Mouse (Mus musculus): ENCODE measurements around the gene Ivl. TPM values are rescaled to one million over a fixed set of nuclear protein-coding genes. Genes with fewer than 3 reads are reported as not detected.

The Ivl gene
- not detected for total RNA-seq (2021)
- long read RNA-seq, experiment 1: 0 reads
- long read RNA-seq, experiment 2: 0 reads

GRCm38 (mm10) chr3:92573449-92574041 lies at the start of gene Ivl:
TSS of gene Ivl (minus strand) at chr3:92573735.
- DNase-seq (ENCODE audit: low spot score in 2 of 2): no peak

GRCm38 (mm10) chr3:92621560-92621959 lies 48.0 kb upstream of the Ivl start, which contains the start of gene Lce6a:
TSS of gene Lce6a (minus strand) at chr3:92621660.
- DNase-seq (ENCODE audit: low spot score in 2 of 2): no peak

- DNase-seq (ENCODE audit: low spot score in 2 of 2): no peak
These were observed 36.3 kb upstream of the Ivl start for GRCm38 (mm10) chr3:92609804-92610203.

DNA sequence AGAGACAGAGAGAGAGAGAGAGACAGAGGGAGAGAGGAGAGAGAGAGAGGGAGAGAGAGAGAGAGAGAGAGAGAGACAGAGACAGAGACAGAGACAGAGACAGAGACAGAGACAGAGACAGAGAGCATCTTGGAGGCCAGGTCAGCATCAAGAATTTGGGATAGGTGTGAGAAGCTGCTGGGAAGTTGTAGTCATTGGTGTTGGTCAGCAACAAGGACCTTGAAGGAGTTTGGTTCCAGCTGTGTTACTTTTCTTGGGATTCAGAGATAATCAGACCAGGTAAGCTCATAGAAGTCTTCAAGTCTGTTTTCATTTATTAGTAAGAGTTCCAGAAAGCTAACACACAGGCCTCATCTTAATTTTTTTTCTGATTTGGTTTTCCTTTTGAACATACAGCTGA lies 33.9 kb upstream of the Ivl start, which contains the start of gene 2210017I01Rik:
2210017I01Rik (minus strand) TSS at position 101 of the 400 bp plus-strand sequence.
- DNase-seq (ENCODE audit: low spot score in 2 of 2): no peak

GRCm38 (mm10) chr3:92602169-92602568 lies 28.6 kb upstream of the Ivl start:
- DNase-seq (ENCODE audit: low spot score in 2 of 2): no peak

- no peak for DNase-seq (ENCODE audit: low spot score in 2 of 2)
These were observed 26.9 kb upstream of the Ivl start for GRCm38 (mm10) chr3:92600456-92600855.

DNA sequence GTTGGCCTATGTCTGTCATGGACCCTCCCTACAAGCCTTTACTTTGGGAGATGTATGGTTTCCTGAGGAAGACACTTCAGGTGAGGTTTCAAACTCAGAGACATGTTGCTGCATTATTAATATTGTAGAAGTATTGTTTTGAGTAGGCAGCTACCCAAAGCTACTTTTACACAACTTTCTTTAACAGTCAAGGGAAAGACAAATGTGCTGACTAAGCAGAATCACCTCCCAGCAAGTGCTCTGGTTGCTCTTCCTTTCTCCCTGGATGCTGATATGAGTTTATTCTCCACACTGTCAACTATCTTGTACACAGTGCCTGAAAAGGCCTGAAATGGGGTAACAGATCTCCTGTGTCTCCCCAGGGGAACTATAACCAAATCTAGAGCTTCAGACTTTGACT lies 26.4 kb upstream of the Ivl start:
- DNase-seq (ENCODE audit: low spot score in 2 of 2): no peak

- no peak for DNase-seq (ENCODE audit: low spot score in 2 of 2)
These were observed 24.9 kb upstream of the Ivl start for GRCm38 (mm10) chr3:92598429-92598828.

DNA sequence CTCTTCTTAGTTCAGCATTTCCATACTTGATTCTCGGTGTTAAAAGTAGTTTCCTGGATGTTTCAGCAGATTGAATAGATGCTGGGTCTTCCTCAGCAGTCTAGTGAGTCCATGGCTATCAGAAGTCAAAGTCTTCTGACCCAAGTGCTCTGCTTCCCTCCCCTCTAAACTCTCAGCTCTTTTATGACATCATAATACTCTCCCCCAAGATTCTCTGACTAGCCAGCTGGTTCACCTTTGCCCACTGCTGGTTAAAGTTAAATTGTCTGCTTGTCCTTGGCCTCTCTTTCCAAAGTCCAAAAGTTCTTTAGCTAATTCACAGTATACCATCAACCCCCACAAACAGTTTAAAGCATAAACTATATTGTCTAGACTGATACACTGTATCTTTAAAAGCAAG lies 15.3 kb upstream of the Ivl start, which contains the start of gene Smcp:
Smcp (minus strand) TSS at position 140 of the 400 bp plus-strand sequence.
- no peak for DNase-seq (ENCODE audit: low spot score in 2 of 2)

DNA sequence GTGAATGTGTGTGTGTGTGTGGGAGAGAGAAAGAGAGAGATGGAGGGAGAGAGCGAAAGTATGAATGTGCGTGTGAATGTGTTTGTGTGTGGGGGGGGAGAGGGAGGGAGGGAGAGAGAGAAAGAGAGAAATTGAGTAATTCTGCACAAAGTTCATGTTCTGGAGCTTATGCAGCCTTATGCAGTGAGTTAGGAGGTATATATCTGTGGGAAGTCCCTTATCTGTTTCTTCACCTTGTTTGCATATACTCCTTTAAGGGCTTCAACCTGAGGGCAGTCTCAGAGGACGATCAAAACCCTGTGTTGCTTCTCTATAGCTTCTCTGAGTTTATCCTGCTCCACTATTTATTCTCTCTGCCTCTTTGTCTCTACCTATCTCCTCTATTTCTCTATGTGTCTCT lies 13.7 kb upstream of the Ivl start:
- DNase-seq (ENCODE audit: low spot score in 2 of 2): no peak

GRCm38 (mm10) chr3:92585055-92585454 lies 11.5 kb upstream of the Ivl start:
- DNase-seq (ENCODE audit: low spot score in 2 of 2): no peak

DNA sequence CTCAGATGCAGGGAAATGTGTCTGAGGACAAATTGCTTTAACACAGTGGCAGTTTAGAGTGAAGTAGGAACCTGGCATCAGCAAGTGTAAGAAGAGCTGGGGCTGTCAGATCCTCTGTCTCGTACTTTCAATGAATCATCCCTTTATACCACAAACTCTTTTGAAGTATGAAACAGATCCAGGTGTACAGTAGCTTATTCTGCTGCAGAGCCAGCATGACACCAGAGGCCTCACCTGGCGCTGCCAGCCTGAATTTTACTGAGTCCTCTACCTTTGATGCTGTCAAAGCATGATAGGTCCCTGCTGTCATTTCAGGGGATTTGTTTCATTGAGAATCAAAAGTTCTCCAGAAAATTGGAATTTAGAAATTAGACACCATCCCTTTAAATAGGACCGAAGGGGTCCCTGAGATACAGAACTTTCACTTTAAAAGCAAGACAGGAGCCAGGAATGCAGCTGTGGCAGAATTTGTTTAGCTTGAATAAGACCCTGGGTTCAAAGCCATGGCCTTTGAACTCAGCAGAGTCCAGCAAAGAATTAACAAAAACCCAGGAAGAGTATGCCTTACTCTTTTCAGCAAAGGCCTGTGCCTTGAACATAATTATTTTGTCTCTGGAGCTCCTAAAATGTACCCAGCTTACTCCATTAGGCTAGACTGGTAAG lies 9.8 kb upstream of the Ivl start:
- DNase-seq (ENCODE audit: low spot score in 2 of 2): no peak

- no peak for DNase-seq (ENCODE audit: low spot score in 2 of 2)
These were observed 6.0 kb upstream of the Ivl start for GRCm38 (mm10) chr3:92579508-92579907.

DNA sequence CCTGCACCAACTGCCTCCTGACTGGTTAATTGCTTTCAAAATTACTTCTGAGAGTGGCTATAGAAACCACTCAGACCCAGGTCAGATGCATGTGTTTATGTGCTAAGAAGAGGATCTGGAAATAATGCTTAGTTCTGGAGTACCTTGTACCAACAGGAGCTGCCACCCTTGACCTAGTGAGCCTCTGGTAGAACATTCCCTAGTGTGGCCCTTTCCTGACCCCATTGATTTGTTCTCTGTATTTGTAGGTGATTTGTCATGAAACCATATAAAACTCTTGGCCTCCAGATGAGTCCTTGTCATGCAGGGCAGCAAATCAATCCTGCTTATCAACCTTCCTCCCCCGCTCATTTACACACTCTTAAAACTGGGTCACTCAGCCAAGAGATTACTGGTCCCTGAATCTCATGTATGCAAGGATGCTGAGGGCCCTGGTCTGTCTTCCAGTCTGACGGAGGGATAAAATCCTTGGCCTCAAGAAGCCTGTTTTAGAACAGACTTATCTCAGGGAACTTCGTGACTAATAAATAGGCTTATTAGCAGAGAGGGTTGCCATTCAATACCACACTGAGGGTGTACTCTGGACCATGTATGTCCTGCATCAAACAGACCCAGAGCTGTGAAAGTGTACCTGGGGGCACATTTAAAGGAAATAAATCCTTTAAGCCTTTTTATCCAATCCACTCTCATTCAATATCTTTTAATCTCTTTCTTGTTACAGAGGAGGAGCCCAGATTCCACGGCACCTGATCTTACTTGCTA lies 5.3 kb upstream of the Ivl start:
- DNase-seq (ENCODE audit: low spot score in 2 of 2): no peak

- no peak for DNase-seq (ENCODE audit: low spot score in 2 of 2)
These were observed 900 bp downstream of the Ivl start for GRCm38 (mm10) chr3:92572514-92573155.

DNA sequence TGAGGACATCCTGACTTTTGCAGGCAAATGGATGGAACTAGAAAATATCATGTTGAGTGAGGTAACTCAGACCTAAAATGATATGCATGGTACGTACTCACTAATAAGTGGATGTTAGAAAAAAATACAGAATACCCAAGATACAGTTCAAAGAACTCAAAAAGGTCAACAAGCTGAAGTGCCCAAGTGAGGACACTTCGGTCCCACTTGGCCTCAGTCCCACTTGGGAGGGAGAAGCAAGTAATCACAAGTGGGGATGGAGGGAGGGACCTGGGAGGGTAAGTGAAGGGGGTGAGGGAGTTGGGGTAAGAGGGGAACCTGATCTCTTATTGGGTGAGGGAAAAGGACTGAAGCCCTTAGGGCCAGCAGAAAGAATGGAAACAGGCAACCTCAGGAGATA lies 4.8 kb downstream of the Ivl start:
- DNase-seq (ENCODE audit: low spot score in 2 of 2): no peak

DNA sequence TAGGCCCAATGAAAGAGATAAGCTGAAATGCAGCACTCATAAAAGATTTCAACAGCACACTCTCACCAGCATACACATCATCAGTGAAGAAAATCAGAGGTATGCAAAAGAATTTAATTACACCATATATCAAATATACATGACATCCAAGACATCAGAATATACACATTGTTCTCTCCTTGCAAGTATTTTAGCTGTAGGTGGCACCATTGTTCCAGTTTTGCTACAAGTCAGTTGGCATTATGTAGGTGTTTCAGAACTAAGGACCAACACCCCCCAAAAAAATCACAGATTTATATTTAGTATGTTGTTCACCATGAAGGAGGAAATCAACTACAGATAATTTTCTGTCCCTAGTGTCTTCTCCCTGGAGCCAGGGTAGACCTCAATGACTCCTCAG lies 8.1 kb downstream of the Ivl start:
- DNase-seq (ENCODE audit: low spot score in 2 of 2): no peak

GRCm38 (mm10) chr3:92534411-92534810 lies 39.1 kb downstream of the Ivl start, which contains the start of gene 2310046K23Rik:
TSS of gene 2310046K23Rik (minus strand) at chr3:92534511.
- DNase-seq (ENCODE audit: low spot score in 2 of 2): no peak
